Mouse (Mus musculus) pancreas, adult 10 weeks (tissue): ENCODE data around the gene Ap4e1. TPM values are rescaled to one million over a fixed set of nuclear protein-coding genes. Genes with fewer than 3 reads are reported as not detected.

Experiments
- polyA plus RNA-seq: library from polyadenylated mRNA; stranded (reverse); fragments of 350-450 nt; fragmentation: Illumina TruSeq; extraction: RNeasy Lipid Tissue Mini Kit (QIAGEN cat#74804); gene quantifications from one replicate; pipeline ENCODE4 v1.2.3, GENCODE M21; 2015; ENCODE audit warnings: low read depth, low replicate concordance; ENCODE audit not compliant: insufficient read depth

Gene Ap4e1
- polyA plus RNA-seq, result 4.8 TPM

GRCm38 (mm10) chr2:127008469-127008998 is at the start of gene Ap4e1:
Gene Ap4e1 (plus strand): TSS chr2:127008717.

GRCm38 (mm10) chr2:127070435-127070841 is 61.9 kb downstream of the Ap4e1 start, which contains the start of gene Blvra:
Gene Blvra (plus strand): TSS chr2:127070665.

Other genes starting within 250 kb of the Ap4e1 start
- gene Usp50, start 225.2 kb upstream of the Ap4e1 start, polyA plus RNA-seq, result 0.55 TPM
- 17.0 TPM for gene Trpm7, start 132.5 kb upstream of the Ap4e1 start, polyA plus RNA-seq
- gene Sppl2a, start 75.5 kb upstream of the Ap4e1 start, polyA plus RNA-seq, result 11.6 TPM
- 5.0 TPM for gene Blvra, start 61.9 kb downstream of the Ap4e1 start, polyA plus RNA-seq
- not detected for gene Ncaph, start 125.2 kb downstream of the Ap4e1 start, polyA plus RNA-seq
- gene Itpripl1, start 134.7 kb downstream of the Ap4e1 start, polyA plus RNA-seq, result 2.0 TPM
- gene 1810024B03Rik, start 199.6 kb downstream of the Ap4e1 start, polyA plus RNA-seq, result not detected
- 13.8 TPM for gene Snrnp200, start 199.7 kb downstream of the Ap4e1 start, polyA plus RNA-seq
- 8.8 TPM for gene Ciao1, start 239.1 kb downstream of the Ap4e1 start, polyA plus RNA-seq
- 9.6 TPM for gene Tmem127, start 239.2 kb downstream of the Ap4e1 start, polyA plus RNA-seq